Mouse (Mus musculus): ENCODE results near the gene Zfp992.

DNA sequence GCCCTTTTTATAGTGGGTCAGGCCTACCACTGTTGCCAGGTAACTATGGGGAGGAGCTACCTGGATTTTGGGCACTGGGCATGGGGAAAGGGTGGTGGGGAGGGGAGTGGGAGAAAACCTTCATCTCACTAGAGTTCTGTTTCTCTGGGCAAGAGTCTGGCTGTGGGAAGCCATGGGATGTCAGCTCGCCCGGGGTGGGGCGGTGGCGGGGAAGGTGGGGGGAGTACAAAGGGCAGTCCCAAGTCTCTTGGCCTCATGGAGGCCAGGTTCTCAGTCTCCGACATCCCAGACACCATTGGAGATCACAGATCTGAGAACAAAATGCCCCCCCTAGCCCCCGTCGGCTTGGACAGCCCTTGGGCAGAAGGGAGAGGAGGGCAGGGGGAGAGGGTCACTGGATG is 6.5 kb downstream of the Zfp992 start:
- no peak for TF ChIP-seq CTCF (IDR thresholded peaks at IDR 0.05)
- TF ChIP-seq EP300 (IDR thresholded peaks at IDR 0.05): no peak

Data from lung, postnatal 0 days (tissue).